Mouse (Mus musculus): ENCODE measurements around the gene Pcbp3.

Pcbp3 gene

DNA sequence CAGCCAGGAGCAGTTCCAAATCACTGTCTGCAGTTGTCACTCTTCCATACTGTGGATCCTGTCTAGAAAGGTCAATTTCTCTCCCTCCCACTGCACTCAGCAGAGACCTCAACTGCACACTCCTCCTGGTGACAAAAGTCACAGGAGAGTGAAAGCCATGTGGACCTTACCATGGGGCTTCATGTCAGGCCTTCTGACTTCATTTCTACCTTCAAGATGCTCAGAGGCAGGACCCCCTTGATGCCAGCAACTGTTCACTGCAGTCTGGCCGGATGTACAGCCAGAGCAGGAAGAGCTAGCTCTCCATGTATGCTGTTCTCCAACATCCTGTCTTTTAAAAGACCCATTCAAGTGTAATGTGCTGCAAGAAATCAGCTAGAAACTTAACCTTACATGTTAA lies 29.9 kb downstream of the Pcbp3 start:
- no peak for DNase-seq (ENCODE audit: extremely low read depth, insufficient read length, low spot score)

- DNase-seq (ENCODE audit: extremely low read depth, insufficient read length, low spot score), result peak; percentile 63
Observed at GRCm38 (mm10) chr10:76931122-76931521, 30.6 kb downstream of the Pcbp3 start.

DNA sequence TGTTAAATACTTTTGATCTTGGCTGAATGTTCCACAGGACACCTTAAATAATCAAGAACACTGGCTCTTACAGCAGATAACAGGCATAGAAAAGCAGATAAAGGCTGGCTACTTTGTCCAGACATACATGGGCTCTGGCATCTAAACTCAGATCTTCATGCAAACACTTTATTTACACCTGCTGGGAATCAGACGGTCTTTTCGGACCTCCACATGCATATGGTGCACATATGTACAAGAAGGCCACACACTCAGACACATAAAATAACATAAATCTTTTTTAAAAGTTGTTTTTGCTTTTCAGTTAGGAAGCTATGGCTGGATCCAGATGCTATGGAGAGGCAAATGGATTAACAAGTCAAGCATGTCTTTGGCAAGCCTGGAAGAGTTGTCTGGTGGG lies 37.2 kb downstream of the Pcbp3 start:
- DNase-seq (ENCODE audit: extremely low read depth, insufficient read length, low spot score), result no peak

GRCm38 (mm10) chr10:76918086-76918485 lies 43.6 kb downstream of the Pcbp3 start:
- DNase-seq (ENCODE audit: extremely low read depth, insufficient read length, low spot score), result no peak

DNA sequence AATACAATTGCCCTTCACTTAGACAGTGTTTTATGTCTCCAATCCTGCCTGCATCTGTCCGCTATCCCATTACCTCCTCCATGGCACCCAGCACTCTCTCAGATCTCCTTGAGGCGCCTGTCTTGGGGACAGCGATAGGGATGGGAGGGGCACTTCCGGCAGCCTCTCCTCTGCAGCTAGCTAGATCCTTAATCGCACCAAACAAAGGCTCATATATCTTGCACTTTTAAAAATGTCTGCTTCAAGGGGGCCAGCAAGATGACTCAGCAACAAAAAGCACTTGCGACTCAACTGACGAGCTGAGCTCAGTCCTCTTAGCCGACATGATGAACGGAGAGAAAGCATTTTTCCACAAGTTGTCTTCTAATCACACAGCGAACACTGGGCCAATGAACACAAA lies 55.3 kb downstream of the Pcbp3 start:
- no peak for DNase-seq (ENCODE audit: extremely low read depth, insufficient read length, low spot score)

GRCm38 (mm10) chr10:76905935-76906341 lies 55.7 kb downstream of the Pcbp3 start:
- DNase-seq (ENCODE audit: extremely low read depth, insufficient read length, low spot score), result no peak

DNA sequence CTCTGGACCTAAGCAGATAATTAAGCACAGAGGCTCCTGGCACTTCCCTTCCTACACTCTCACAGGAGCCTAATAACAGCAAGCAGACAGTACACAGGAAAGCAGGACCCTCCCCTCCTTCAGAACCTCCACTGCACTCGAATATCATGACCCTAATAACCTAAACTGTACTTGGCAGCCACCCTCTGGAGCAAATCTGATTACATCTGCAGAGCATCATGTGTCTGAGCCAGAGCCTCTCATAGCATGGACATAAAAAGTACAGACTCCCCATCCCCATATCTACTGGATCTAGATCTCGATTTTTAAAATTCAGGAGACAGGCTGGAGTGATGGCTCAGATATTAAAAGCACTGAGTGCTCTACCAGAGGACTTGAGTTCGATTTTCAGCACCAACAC lies 58.0 kb downstream of the Pcbp3 start:
- DNase-seq (ENCODE audit: extremely low read depth, insufficient read length, low spot score), result no peak

- peak; percentile 67 for DNase-seq (ENCODE audit: extremely low read depth, insufficient read length, low spot score)
Observed at GRCm38 (mm10) chr10:76903099-76903498, 58.6 kb downstream of the Pcbp3 start.

GRCm38 (mm10) chr10:76902588-76902987 lies 59.1 kb downstream of the Pcbp3 start:
- DNase-seq (ENCODE audit: extremely low read depth, insufficient read length, low spot score), result peak; percentile 45

DNA sequence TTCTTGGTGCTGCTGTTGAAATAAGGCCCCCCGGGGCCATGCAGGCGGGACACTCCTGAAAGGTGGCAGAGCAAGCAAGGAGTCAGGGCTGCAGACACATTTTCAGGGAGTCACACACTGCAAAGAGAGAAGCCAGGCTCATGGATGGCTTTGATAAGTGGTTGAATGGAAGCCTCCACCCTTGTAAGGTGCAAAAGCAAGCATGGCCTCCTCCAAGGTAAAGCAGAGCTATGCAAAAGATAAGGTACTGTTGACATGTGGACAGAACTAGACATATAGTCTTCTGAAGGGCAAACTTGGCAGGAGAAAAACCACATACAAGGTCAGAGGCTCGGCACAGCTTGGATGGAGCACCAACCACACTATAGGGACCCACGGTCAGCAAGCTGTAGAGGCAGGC lies 63.3 kb downstream of the Pcbp3 start:
- no peak for DNase-seq (ENCODE audit: extremely low read depth, insufficient read length, low spot score)

- DNase-seq (ENCODE audit: extremely low read depth, insufficient read length, low spot score), result no peak
Observed at GRCm38 (mm10) chr10:76891456-76891855, 70.2 kb downstream of the Pcbp3 start.

GRCm38 (mm10) chr10:76883442-76884244 lies 78.0 kb downstream of the Pcbp3 start:
- no peak for DNase-seq (ENCODE audit: extremely low read depth, insufficient read length, low spot score)

- no peak for DNase-seq (ENCODE audit: extremely low read depth, insufficient read length, low spot score)
Observed at GRCm38 (mm10) chr10:76882644-76883441, 78.8 kb downstream of the Pcbp3 start.

GRCm38 (mm10) chr10:76881900-76882299 lies 79.8 kb downstream of the Pcbp3 start:
- DNase-seq (ENCODE audit: extremely low read depth, insufficient read length, low spot score), result no peak

GRCm38 (mm10) chr10:76875310-76875709 lies 86.4 kb downstream of the Pcbp3 start:
- no peak for DNase-seq (ENCODE audit: extremely low read depth, insufficient read length, low spot score)

DNA sequence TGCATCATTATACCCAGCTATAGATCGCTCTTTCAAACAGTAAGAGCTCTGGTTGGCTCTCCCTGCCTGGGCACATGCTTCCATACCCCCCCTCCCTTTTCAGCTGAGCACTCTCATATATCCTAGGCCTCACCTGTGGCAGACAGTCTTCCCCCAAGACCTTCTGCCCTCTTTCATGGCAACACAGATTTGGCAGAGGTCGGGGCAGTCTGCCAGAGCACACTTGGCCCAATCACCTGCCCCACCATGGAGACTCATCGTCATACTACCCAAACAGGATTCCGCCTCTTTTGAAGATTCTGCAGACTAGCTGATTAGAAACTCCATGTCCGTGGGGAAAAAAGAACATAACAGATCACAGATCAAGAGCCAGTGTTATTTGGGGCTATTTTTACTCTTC lies 86.8 kb downstream of the Pcbp3 start:
- no peak for DNase-seq (ENCODE audit: extremely low read depth, insufficient read length, low spot score)

DNA sequence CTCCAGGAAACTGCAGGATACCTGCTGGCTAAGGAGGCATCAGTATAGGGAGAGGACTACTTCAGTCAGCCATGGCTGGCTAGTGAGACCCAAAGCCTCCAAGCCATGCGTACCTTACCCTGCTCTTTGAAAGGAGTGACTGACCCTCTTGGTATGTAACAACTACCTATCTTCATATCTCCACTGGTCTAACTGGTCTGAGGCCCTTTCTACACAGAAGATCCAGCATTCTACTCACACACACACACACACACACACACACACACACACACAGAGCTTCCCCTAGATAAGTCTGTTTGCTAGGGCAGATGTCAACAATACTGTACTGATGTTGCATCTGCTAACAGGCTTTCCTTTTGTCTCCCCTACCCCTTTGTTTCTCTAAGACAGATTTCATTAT lies 87.3 kb downstream of the Pcbp3 start:
- DNase-seq (ENCODE audit: extremely low read depth, insufficient read length, low spot score), result no peak

DNA sequence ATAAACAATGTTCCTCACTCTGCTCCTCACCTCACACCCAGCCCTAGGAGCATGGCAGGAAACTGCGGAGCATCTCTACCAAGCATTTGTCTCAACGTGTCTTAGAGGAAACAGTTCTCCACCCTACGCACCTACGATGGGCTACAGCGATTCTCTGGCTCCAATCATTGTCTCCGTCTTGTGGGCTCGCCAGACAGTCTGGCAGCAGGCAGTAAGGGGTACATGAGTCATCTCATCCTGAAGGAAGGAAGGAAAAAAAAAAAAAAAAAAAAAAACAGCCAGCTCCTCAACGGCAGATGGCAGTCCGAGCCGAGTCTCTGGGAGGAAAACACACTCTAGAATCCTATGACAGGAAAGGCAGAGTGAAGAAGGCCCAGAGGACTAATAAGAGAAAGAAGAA lies 87.7 kb downstream of the Pcbp3 start:
- peak; percentile 59 for DNase-seq (ENCODE audit: extremely low read depth, insufficient read length, low spot score)

- DNase-seq (ENCODE audit: extremely low read depth, insufficient read length, low spot score), result no peak
Observed at GRCm38 (mm10) chr10:76872736-76873135, 89.0 kb downstream of the Pcbp3 start.

- no peak for DNase-seq (ENCODE audit: extremely low read depth, insufficient read length, low spot score)
Observed at GRCm38 (mm10) chr10:76865936-76866335, 95.8 kb downstream of the Pcbp3 start.

DNA sequence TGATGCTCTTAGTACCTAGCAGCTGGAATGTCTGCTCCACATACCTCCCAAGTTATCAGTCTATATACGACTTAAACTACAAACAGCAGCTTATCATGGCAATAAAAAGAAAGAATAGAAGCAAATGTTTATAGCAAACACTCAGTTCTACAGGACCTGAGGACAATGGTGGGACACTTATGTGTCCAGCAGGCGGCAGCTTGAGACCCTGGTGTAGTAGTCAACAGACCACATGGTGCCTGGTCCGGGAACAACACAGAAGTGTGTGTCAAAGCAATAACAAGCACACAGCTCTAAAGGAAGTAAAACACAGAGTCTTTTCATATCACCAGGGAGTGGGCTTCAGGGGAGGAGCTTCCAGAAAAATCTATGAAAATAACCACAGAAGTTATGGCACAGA lies 100.7 kb downstream of the Pcbp3 start:
- no peak for DNase-seq (ENCODE audit: extremely low read depth, insufficient read length, low spot score)
